Mouse (Mus musculus) small intestine, adult 2 months (tissue): ENCODE data around the gene Wnt4. TPM values are rescaled to one million over a fixed set of nuclear protein-coding genes. Genes with fewer than 3 reads are reported as not detected.

ENCODE experiments used
- H3K27ac ChIP-seq: fragments of 200-500 bp; 2 replicates; pipeline ENCODE4 v1.5.1; 2012; ENCODE audit warnings: low read depth, low read length, control low read depth, inconsistent platforms; ENCODE audit not compliant: insufficient read depth
- H3K27me3 ChIP-seq: fragments of 200-500 bp; 2 replicates; pipeline ENCODE4 v1.6.1; 2012; ENCODE audit warnings: mild to moderate bottlenecking, moderate library complexity, low read length, inconsistent platforms; ENCODE audit not compliant: control insufficient read depth, insufficient read depth
- H3K36me3 ChIP-seq: fragments of 200-500 bp; 2 replicates; pipeline ENCODE4 v1.6.1; 2012; ENCODE audit warnings: mild to moderate bottlenecking, low read length, control low read depth, inconsistent platforms; ENCODE audit not compliant: control insufficient read depth, insufficient read depth
- H3K4me1 ChIP-seq: fragments of 200-500 bp; 2 replicates; pipeline ENCODE4 v1.6.1; 2012; ENCODE audit warnings: low read length, inconsistent platforms, mixed read lengths; ENCODE audit not compliant: control insufficient read depth, insufficient read depth, insufficient read length
- H3K4me3 ChIP-seq: fragments of 200-500 bp; 2 replicates; pipeline ENCODE4 v1.5.1; 2012; ENCODE audit warnings: low read depth, mild to moderate bottlenecking, control low read depth, inconsistent platforms, low read length, moderate library complexity
- CTCF ChIP-seq: fragments of 200-500 bp; IDR thresholded peaks from 2 replicates; pipeline ENCODE4 v1.5.1; 2012; ENCODE audit warnings: low read depth, mild to moderate bottlenecking, control low read depth, inconsistent platforms, low read length, moderate library complexity, mixed read lengths; ENCODE audit not compliant: insufficient replicate concordance, insufficient read length; ENCODE audit errors: extremely low read depth
- POLR2A ChIP-seq: fragments of 200-500 bp; IDR thresholded peaks from 2 replicates; pipeline ENCODE4 v1.6.1; 2012; ENCODE audit warnings: low read depth, mild to moderate bottlenecking, control low read depth, inconsistent platforms, low read length, moderate library complexity
- WGBS: fragments of 180-500 bp; shearing (Covaris S2); methylation state at CpG from one replicate; pipeline ENCODE4 v1.1.7; 2018; 5-methylcytosine and 5-hydroxymethylcytosine counted together
- polyA plus RNA-seq: library from polyadenylated mRNA; depleted of rRNA; stranded (reverse); fragments of >200 nt; gene quantifications from 2 replicates; pipeline ENCODE4 v1.2.3, GENCODE M21; 2012

The Wnt4 gene
- polyA plus RNA-seq, 1 experiment, result 6.0 TPM

DNA sequence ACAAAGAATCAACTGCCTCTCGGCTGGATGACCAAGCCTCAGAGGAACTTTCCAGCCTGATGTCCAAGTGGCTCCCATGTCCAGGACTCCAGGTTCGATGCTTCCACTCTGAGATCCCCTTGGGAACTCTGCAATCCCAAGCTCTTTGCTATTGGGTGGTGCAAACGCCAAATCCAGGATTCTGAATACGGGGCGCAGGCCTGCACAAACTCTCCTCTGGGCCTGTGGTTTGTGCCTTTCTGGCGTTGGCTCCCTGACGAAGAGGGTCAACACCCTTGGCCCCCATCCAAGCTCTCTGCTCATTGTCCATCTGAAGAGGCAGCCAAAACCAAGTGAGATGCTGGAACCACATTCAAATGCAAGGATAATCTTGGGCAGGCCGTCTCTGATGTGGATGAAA is 21.1 kb downstream of the Wnt4 start:
- no peak overlapping the region for H3K27ac ChIP-seq
- 75% methylated on average over 8 of the region's 8 CpGs for WGBS
- no peaks in the 10 kb centered on the region for H3K36me3 ChIP-seq
- H3K4me1 ChIP-seq, result no peaks in the 10 kb centered on the region; the same call in 1 of the 2 replicates
- H3K27me3 ChIP-seq, result no peaks in the 10 kb centered on the region
- TF ChIP-seq POLR2A (no peak), CTCF (no peak)
- H3K4me3 ChIP-seq, result no peak overlapping the region

DNA sequence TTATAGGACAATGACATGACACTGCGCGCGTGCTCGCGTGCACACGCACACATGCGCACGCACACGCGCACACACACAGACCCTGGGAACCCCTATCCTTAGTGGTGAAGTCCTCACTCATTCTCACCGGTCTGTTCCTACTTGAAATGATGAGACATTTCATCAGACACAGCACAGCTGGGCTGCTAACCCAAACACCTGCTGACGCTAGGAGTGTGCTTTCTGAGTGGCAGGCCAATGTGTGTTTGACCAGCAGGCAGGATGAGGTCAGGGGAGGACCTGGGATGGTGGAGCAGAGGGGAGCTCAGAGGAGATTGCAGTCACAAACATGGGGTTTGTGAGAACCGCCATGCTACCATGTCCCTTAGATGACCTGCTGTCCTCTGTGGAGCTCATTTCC is 22.9 kb downstream of the Wnt4 start:
- WGBS, result 88% methylated on average over 13 of the region's 13 CpGs
- Histone ChIP-seq H3K4me1 (no peaks in the 10 kb centered on the region), H3K4me3 (no peak overlapping the region), H3K27ac (no peak overlapping the region), H3K27me3 (no peaks in the 10 kb centered on the region), H3K36me3 (peaks cover 3% of the 10 kb centered on the region; the same call in 1 of the 2 replicates)
- TF ChIP-seq CTCF, result no peak

DNA sequence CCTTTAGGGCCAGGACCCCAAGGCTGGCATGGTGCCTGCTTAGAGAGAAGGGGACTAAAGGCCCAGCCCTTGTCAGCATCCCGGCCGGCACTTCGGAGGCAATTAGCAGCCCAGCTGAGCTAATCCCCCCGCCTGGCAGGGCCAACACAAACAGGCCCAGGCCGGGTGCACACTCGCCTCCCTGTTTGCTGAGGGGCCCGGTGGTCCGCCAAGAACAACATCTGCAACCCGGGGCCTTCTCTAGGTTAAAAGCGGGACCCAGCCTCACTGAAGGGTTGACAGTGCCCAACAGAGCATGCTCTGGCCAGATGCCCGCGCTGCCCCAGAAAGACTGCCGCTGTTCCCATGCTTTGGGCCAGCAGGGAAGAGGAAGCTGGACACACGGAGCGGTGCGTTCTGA is 24.3 kb downstream of the Wnt4 start:
- WGBS, result 66% methylated on average over 16 of the region's 16 CpGs
- no peak for TF ChIP-seq CTCF
- no peak for TF ChIP-seq POLR2A
- Histone ChIP-seq H3K4me1 (no peaks in the 10 kb centered on the region), H3K36me3 (peaks cover 3% of the 10 kb centered on the region; the same call in 1 of the 2 replicates), H3K27ac (no peak overlapping the region), H3K4me3 (no peak overlapping the region), H3K27me3 (no peaks in the 10 kb centered on the region)

DNA sequence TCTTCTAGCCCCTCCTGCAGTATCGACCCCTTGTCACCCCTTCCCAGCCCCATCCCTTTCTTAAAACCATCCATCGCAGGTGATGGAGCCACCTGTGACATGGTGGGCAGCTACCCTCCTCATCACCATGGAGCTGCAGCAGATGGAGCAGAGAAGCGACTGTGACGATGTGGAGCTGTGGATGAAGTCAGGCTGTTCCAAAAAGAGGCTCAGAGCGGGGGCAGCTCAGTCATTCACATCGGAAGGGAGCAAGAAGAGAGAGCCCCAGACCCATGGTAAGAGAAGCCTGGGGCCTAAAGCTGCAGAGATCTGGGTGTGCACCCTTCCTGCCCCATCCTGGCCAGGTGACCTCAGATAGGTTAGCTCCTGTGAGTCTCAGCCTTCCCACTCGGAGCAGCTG is 26.8 kb downstream of the Wnt4 start:
- WGBS, result 89% methylated on average over 7 of the region's 7 CpGs

DNA sequence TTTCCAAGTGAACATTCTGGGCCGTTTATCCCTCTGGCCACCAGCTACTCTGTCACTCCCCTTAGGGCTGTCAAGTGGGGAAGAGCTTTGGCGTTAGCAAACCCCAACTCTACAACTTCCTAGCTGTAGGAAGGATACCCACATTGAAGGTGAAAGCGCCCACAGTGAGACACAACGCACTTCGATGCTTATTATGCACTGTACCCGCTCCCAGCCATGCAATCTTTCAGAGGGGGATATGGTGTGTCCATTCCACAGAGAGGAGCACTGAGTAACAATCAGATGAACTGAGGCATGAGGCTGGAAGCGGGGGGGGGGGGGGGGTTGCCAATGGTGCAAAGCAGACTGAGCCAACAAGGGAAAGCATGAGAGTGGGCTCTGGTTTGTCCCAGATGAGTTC is 27.8 kb downstream of the Wnt4 start:
- H3K27me3 ChIP-seq, result no peaks in the 10 kb centered on the region
- H3K4me1 ChIP-seq, result no peaks in the 10 kb centered on the region
- 78% methylated on average over 7 of the region's 7 CpGs for WGBS
- peaks cover 3% of the 10 kb centered on the region; the same call in 1 of the 2 replicates for H3K36me3 ChIP-seq
- TF ChIP-seq CTCF, result no peak
- TF ChIP-seq POLR2A, result no peak
- no peak overlapping the region for H3K27ac ChIP-seq
- no peak overlapping the region for H3K4me3 ChIP-seq

More for the DNA sequence above, 26.8 kb downstream of the Wnt4 start:
- Histone ChIP-seq H3K27me3 (no peaks in the 10 kb centered on the region), H3K36me3 (peaks cover 3% of the 10 kb centered on the region; the same call in 1 of the 2 replicates), H3K27ac (no peak overlapping the region), H3K4me3 (no peak overlapping the region), H3K4me1 (no peaks in the 10 kb centered on the region)
- no peak for TF ChIP-seq POLR2A
- TF ChIP-seq CTCF, result no peak

DNA sequence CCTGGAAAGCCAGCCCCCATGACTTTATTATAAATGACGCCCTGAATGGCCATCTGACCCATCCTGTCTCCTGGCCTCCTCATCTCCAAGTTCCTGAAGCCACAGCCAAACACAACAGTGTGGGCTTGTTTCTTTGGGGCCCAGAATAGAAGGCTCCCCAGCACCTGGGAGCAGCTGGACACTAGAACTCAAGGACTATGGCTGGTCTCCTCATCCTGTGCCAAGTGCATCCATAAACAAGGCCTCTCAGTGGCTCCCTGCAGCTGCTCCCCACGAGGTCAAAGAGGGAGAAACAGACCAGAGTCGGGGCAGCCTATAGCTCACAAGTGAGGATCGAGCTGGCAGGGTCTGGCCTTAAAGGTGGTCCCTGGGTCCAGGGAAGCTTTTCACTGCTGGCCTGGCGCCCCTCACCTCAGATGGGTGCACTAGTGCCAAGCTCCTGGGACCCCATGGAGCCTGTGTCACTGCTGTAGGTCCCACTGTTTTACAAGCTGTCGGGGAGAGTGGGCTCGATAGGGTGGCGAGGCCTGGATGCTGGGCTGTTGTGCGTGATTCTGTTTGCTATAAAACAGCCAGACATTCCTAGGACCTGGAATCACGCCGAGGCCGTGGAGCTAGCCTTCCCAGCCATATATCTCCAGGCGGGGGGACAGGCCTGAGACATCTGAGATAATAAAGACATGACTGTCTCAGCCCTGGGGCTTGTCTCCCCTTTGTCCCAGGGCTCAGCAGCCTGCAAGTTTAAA is 28.7 kb downstream of the Wnt4 start:
- Histone ChIP-seq H3K36me3 (peaks cover 5% of the 10 kb centered on the region), H3K4me3 (no peak overlapping the region), H3K27me3 (no peaks in the 10 kb centered on the region), H3K4me1 (no peaks in the 10 kb centered on the region), H3K27ac (0 out of 2 replicates have a peak overlapping the region, but pooled peaks have one; percentile 21)
- WGBS, result 71% methylated on average over 13 of the region's 13 CpGs
- TF ChIP-seq CTCF, result no peak
- no peak for TF ChIP-seq POLR2A

DNA sequence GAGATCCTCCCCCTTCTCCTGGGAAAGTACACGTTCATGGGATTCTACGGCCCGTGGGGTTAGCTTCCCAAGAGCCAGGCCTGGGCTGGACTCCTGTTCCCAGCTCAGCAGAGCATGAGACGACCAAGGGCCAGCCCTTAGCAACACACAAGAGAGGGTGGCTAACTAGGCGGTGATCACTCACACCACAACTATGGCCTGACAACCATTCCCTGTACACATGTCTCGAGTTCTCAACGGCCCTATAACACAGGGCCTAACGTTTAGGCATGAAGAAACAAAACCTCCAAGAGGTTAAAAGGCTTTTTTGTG is 29.2 kb downstream of the Wnt4 start:
- WGBS, result 80% methylated on average over 8 of the region's 8 CpGs
- no peak for TF ChIP-seq CTCF
- no peak for TF ChIP-seq POLR2A
- Histone ChIP-seq H3K4me3 (no peak overlapping the region), H3K4me1 (no peaks in the 10 kb centered on the region), H3K36me3 (peaks cover 5% of the 10 kb centered on the region), H3K27me3 (no peaks in the 10 kb centered on the region), H3K27ac (no peak overlapping the region)
